Mouse (Mus musculus) thymus, adult 2 months (tissue): Measurements from ENCODE around the gene Abhd8.

Experiments used
- CTCF ChIP-seq: fragments of 200-500 bp; IDR thresholded peaks from 2 replicates; pipeline ENCODE4 v1.5.1; 2012; ENCODE audit warnings: mild to moderate bottlenecking, control low read depth, low read length, moderate library complexity, borderline replicate concordance; ENCODE audit not compliant: control insufficient read depth, poor library complexity, insufficient read depth; ENCODE audit errors: extremely low read depth
- POLR2A ChIP-seq: fragments of 200-500 bp; IDR thresholded peaks from 2 replicates; pipeline ENCODE4 v1.6.1; 2012; ENCODE audit warnings: mild to moderate bottlenecking, low read length, control low read depth, moderate library complexity; ENCODE audit not compliant: control insufficient read depth, poor library complexity, insufficient read depth; ENCODE audit errors: extremely low read depth

GRCm38 (mm10) chr8:71445096-71445495, 18.4 kb downstream of the Abhd8 start:
- TF ChIP-seq CTCF (no peak), POLR2A (no peak)
